Mouse (Mus musculus) c-Kit-positive CD71-positive TER-119-negative erythroid progenitor cells, embryonic 14.5 days (primary cell): ENCODE results near the gene Tldc2.

Experiments
- DNase-seq: peaks from one replicate; pipeline ENCODE4 v3.0.0-alpha.2; 2013; ENCODE audit warnings: low read depth

The Tldc2 gene

DNA sequence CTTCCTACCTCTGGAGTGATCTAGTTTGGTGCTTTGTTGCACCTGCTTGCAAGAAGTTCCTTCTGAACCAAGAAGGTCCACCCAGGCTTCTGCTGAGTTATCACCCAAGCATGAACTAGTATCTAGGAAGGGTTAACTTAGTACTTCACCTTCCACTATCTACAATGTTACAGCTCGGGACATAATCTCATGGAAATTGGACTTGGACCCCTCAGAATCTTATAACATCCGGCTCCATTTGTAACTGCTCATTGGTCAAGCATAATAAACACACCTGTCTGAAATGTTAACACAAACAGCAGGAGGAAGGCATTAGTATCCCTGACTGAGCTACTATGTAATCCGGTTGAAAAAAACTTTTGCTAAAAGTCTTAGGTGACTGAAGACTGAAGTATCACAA is 40.5 kb downstream of the Tldc2 start:
- DNase-seq = no peak

DNA sequence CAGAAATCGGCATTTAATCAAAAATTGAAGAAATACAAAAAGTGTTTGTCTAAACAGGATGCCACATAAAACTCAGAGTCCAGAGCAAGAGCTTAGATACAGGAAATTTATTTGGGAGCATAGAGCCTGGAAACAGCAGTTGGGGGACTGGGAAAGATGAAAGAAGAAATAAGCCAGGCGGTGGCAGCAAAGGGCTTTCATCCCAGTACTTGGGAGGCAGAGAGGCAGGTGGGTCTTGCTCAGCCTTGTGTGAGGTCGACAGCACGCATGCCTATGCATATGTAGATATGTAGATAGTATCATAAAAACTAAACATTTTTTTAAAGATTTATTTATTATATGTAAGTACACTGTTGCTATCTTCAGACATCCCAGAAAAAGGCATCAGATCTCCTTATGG is 41.2 kb downstream of the Tldc2 start:
- DNase-seq = no peak

DNA sequence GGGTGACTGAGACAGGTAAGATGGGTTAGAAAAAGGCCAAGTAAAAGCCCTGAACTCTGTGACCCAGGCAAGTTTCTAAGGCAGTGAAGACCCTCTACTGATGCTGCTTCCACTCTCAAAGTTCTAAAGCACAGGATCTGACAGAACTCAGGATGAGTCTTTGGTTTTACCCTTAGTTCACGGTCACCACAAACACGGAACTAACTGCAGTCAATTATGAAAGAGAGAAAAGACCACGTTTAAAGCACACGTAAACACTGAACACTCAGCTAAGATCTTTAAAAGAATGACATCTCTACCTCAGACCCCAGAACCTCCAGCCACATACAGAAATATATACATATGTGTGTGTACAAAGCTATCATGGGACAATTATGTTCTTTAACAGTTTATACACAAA is 42.2 kb downstream of the Tldc2 start:
- DNase-seq = no peak

DNA sequence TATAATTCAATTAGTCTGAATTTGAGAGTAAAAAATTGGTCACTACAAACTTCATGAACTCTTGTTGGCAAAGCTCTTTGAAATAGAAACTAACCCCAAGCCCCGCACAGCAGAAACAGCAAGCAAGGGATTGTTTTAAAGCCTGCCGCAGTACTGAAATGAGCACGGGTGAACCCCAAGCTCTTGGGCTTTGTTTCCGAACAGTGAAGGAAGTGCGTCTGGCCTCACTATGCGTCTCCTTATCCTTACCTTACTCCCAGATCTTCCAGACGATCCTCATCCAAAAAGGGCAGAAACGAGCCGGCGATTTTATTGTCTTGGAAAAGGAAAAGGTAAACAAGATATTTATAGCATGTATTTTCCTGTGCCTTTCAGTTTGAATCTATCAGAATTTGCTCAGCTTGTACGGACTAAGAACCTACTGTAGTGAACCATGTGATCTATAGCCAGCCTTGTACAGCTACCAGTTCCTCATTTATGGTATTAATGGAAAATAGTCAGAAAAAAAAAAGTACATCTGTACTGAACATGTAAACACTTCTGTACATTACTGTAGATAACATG is 42.8 kb downstream of the Tldc2 start:
- DNase-seq = no peak

DNA sequence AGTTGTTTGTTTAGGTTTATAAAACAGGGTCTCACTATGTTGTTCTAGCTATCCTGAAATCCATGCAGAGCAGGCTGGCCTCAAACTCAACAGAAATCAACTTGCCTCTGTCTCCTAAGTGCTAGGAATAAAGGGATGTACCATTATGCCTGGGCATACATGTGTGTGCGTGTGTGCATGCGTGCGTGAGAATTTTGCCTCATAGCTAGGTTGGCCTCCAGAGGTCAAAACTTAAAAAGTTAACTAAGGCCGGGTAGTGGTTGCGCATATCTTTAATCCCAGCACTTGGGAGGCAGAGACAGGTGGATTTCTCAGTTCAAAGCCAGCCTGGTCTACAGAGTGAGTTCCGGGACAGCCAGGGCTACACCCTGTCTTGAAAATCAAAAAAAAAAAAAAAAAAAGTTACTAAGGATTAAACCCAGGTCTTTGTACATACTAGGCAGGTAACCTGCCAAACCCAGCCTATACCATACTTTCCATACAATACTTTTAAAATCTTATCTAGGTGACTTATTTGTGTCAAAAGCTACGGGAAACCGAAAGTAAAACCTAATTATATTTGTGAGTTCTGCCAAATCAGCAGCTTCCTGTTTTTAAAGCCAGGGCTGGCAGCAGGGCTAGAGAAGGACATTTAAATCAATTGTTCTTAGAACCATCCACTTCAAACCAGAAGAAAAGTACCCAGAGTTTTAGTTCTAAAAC is 44.1 kb downstream of the Tldc2 start:
- DNase-seq = no peak

DNA sequence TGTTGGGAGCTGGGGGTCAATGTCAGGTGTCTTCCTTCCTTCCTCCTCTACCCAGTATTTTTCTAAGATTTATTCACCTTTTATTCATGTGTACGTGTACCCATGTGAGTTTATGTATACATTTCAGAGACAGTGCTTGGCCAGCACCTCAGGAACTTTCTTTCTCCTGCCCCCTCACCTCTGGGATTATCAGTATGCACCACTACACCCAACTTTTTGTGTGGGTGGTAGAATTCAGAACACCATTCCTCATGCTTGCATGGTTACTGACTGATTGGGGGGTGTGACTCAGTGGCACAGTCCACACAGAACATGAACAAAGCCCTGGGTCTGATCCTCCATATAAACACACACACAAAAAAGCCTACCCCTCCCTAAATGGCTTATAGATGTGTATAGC is 45.2 kb downstream of the Tldc2 start:
- DNase-seq = no peak

DNA sequence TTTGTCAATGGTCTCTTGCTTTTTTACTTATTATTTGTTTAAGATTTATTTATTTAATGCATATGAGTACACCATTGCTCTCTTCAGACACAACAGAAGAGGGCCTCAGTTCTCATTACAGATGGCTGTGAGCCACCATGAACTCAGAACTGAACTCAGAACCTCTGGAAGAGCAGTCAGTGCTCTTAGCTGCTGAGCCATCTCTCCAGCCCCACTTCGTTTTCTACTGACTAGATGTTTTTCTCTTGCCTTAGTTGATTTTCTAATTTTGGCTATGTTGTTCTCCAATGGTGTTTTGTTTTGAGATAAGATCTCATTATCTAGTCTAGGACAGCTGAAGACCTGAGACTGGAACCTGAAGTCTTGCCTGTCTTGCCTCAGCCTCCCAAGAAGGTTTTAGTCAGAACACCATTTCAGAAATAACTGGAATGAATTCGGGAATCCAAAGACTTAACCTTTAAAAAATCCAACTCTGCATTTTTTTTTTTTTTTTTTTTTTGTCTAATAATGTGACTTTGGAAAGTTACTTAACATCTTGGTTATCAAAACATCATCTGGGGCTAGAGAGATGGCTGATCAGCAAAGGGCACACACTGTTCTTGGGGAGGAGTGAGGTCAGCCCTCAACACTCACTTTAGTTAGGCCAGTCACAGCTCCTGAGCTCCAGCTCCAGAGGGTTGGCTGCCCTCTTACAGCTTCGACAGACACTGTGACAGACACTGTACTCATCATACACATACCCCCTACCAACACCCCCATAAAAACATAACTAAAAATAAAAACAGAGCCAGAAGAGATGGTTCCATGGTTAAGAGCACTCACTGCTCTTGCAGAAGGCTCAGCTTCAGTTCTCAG is 46.1 kb downstream of the Tldc2 start:
- DNase-seq = no peak

DNA sequence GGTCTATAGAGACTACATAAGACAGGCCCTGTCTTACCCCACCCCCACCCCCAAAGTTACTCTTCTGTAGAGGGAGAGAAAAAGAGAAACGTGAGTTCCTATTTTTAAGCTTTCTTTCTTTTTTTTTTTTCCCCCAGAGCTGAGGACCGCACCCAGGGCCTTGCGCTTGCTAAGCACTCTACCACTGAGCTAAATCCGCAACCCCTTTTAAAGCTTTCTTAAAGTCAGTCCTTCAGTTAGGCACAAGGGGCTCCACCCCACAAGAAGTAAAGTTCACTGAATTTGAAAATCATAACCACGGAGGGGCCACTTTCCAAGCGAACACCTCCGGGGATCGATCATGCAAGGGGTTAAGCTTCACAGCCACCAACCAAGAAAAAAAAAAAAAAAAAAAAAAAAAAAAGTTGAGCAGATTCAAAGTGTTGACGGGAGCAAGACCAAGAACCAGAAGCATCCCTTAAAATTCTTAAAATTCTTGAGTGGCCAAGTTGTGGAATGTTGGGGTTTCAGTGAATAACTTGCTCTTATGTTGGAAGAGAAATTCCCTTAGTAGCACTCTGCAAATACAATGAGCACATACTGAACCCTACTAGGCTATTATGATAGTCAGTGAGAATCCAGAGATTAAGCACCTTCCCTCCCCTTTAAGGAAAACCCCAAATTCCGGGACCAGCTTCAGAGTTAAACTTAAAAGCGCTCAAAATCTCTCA is 47.1 kb downstream of the Tldc2 start:
- no peak for DNase-seq

DNA sequence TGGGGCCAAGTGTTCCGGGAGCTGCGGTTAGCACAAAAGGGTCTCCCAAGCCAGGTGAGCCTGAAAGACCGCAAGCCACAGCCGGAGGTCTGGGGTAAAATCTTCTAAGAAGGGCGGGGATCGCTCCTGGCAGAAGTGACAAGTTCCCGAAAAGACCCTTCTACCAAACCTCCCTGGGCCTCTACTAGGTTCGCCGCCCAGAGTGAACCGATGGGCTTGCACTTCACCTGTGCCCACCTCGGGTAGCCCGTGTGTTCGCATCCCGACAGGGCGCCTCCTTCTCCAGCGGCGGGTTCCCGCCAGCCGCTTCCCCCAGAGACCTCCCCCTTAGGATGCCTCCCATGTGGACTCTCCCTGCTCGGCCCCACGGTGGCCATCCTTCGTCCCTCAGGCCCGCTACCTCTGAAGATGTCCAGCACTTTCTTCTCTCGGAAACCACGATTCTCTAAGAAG is 47.6 kb downstream of the Tldc2 start:
- DNase-seq = no peak

DNA sequence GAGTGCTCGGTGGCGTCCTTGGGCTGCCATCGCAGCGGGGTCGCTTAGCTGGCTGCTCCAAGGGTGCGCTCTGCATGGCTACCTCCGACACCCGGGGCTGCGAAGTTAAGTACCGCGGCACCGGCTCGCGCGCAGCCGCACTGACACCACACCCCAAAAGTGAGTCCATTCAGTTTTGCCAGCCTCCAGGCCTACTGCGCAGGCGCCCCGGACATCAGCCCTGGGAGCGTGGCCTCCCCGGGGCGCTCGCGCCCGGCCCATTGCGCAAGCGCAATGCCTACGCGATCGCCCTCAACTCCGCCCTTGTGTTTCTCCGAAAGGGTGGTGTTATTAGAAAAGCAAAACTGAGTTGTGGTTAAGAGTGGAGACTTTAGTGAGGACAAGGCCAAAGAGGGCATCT is 48.2 kb downstream of the Tldc2 start, which contains the start of gene Samhd1:
Samhd1 (minus strand) TSS at position 252 of the 400 bp plus-strand sequence.
- DNase-seq = peak; percentile 96

DNA sequence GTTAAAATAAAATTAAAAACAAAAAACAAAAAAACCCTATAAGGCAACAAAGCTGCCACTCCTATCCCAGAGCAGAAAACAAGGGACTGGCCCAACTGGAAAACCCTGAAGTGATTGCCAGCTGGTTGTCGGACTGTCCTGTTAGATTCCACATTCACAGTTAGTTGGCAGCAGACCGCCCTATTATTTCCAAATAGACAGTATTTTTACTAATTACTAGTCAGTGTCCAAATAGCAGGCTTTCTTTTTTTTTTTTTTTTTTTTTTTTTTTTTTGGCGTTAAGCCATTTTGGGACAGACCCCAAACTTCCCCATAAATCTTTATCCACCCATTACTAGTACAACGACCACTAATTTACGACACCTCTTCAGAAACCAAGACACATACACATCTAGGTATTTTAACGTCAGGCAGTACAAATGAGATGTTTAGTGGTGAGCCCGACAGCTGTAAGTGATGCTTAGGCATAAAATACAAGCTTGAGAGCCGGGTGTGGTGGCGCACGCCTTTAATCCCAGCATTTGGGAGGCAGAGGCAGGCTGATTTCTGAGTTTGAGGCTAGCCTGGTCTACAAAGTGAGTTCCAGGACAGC is 48.8 kb downstream of the Tldc2 start:
- no peak for DNase-seq

DNA sequence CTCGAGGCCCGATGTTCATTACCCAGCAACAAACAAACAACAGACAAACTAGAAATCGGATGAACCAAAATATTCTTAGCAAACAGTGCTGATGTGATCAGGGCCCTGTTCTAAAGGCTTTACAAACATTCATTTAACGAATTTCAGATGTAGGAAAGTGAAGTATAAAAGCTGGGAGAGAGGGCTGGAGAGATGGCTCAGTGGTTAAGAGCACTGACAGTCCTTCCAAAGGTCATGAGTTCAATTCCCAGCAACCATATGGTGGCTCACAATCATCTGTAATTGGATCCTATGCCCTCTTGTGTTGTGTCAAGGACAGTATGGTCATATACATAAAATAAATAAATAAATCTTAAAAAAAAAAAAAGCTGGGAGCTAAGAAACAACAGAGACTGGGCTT is 49.3 kb downstream of the Tldc2 start:
- no peak for DNase-seq

DNA sequence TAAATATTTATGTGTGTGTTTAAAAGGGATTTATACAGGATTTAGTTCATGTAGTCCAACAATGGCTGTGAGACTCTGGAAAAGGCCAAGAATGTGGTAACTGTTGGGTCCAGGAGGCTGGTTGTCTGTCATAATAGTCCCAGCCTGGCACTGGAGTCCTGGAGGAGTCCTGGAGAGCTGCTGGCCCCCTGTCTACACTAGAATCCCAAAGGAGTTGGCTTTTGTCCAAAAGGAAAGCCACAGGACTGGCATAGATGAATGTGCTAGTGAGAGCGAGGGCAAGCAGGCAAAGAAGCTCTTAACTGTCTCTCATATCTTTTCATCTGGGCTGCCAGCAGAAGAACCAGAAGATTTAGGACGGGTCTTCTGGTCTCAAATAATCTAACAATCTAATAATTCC is 49.8 kb downstream of the Tldc2 start:
- DNase-seq = no peak

DNA sequence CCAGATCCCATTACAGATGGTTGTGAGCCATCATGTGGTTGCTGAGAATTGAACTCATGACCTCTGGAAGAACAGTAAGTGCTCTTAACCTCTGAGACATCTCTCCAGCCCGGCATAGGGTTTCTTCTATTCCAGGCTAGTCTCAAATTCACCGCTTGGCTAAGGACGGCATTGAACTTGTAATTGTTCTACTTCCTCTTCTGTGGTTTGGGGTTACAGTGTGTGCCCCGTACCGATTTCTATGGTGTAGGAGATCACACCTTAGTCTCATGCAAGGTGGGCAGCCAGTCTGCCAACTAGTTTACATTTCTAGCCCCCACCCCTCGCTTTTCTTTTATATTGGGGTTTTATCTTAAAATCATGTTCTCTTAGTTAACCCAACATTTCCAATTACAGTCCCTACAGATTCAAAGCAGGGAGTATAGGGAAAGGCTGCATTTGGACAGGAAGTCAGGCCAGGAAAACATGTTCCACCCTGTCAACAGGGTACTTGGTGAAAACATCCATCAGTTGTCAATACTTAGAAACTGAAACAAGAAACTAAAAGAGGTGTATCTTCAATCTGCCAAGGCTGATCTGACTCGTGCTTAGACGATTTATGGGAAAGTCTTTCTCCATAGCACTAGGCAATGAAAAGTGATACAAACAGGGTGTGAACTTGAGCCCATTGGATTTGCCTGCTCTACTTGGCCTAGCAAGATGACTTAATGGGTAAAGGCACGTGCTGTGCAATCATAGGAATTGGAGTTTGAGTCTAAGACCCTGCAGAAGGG is 51.3 kb downstream of the Tldc2 start:
- DNase-seq = no peak

DNA sequence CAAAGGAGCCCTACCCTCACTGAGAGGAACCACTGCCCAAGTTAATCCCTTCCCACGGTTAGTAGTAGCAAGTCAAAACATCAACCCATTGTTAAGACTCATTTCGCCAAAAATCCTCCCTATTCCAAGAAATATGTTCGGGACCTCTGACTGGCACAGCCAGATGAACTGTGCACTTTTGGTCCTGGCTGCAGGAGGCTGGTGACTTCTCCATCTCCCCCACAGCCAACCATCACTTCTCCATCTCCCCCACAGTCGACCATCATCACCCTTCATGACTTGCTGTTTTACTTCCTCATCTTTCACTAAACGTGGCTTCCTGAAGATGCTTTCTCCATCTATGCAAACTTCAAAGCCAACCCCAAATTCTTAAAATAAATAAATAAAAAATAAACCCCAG is 52.0 kb downstream of the Tldc2 start:
- DNase-seq = no peak

DNA sequence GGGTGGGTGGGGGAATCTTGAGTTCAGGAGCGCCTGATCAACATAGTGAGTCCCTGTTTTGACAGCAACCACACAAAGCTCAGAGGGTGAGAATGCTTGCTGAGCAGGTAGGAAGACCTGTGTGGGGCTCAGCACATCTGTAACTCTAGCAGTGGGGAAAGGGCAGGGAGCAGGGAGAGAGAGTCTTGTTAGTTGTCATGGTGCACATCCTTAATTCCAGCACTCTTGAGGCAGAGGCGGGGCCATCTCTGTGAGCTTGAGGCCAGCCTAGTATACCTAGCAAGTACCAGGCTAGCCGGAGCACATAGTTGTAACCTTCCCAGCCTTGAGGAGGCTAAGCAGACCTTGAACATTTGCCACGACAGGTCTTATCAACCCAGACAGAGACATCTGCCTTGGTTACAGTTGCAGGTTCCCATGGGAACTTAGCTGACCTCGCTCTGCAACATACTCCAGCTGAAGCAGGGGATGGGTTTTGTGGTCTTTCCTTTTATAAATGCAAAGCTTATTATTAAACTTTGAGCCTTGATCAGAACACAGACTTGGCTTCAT is 52.5 kb downstream of the Tldc2 start:
- no peak for DNase-seq

DNA sequence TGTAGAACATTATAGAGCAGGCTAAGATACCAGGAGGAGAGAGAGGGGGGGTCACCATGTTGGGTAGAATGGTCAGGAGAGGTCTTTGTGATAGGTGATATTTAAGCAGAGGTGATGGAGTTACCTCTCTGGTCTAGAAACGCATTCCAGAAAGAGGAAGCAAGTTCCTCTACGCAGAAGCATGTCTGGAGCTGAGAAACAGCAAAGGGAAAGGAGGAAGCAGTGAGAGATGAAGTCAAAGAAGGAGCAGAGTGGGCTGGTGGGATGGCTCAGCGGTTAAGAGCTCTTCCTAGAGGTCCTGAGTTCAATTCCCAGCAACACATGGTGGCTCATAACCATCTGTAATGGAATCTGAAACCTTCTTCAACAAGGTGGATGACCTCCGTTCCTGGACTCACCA is 55.1 kb downstream of the Tldc2 start:
- no peak for DNase-seq

DNA sequence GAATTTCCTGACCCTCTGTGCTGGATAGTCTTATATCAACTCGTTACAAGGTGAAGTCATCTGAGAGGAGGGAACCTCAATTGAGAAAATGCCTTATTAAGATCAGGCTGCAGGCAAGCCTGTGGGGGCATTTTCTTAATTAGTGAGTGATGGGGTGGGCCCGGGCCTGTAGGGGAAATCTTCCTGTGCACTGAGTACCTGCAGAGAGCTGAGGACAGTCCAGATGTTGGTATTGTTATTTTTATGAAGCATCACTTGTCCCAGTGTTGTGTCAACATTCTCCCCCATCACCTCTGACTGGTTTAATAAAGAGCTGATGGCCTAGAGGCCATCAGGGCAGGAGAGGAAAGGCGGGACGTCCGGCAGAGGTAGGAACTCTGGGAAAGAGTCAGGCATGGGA is 57.3 kb downstream of the Tldc2 start:
- DNase-seq = no peak

DNA sequence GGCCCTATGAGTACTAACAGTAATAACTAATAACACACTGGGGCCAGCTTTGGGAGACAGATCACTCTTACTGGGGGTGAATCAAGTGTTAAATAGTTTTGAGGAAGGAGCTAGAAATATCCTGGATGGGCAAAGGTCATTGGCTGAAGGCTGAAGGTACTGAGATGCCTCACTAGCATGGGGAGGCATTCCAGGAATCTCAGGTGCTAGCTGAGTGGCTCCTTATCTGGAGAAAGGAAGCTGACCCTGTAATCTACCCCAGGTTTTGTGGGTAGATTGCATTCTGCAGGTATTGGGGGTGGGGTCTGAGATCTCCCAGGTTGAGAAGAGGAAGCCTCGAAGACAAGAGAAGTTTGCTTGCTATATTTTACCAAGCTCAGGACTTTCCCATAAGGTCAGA is 58.3 kb downstream of the Tldc2 start:
- DNase-seq = no peak
